Mouse (Mus musculus) forebrain, embryonic 16.5 days (tissue): ENCODE results near the gene Gm12184. TPM values are rescaled to one million over a fixed set of nuclear protein-coding genes. Genes with fewer than 3 reads are reported as not detected.

Source experiments
- ATAC-seq: fragments of 200-750 bp; cut with Nextera tagmentation; 2 replicates; pipeline ENCODE4 v1.8.0; 2017; ENCODE audit warnings: mild to moderate bottlenecking, moderate library complexity
- H3K27ac ChIP-seq: fragments of 300-500 bp; sonication (generic); 2 replicates; pipeline ENCODE4 v1.5.1; 2014; ENCODE audit warnings: low read length, control low read depth
- H3K27me3 ChIP-seq: fragments of 300-500 bp; sonication (generic); replicated peaks from 2 replicates; pipeline ENCODE4 v1.6.1; 2014; ENCODE audit warnings: low read length; ENCODE audit not compliant: control insufficient read depth, insufficient read depth
- H3K36me3 ChIP-seq: fragments of 300-500 bp; sonication (generic); 2 replicates; pipeline ENCODE4 v1.6.1; 2014; ENCODE audit not compliant: control insufficient read depth, insufficient read depth
- H3K4me1 ChIP-seq: fragments of 300-500 bp; sonication (generic); replicated peaks from 2 replicates; pipeline ENCODE4 v1.6.1; 2014; ENCODE audit warnings: low read length; ENCODE audit not compliant: control insufficient read depth, insufficient read depth
- H3K4me2 ChIP-seq: fragments of 300-500 bp; sonication (generic); 2 replicates; pipeline ENCODE4 v1.6.1; 2014; ENCODE audit warnings: mild to moderate bottlenecking, low read length, control low read depth
- H3K4me3 ChIP-seq: fragments of 300-500 bp; sonication (generic); replicated peaks from 2 replicates; pipeline ENCODE4 v1.5.1; 2014; ENCODE audit warnings: mild to moderate bottlenecking, low read length, control low read depth
- H3K9ac ChIP-seq: fragments of 300-500 bp; sonication (generic); replicated peaks from 2 replicates; pipeline ENCODE4 v1.6.1; 2014; ENCODE audit warnings: low read depth, low read length, control low read depth
- H3K9me3 ChIP-seq: fragments of 300-500 bp; sonication (generic); 2 replicates; pipeline ENCODE4 v1.6.1; 2016; ENCODE audit warnings: low read length; ENCODE audit not compliant: control insufficient read depth
- WGBS: fragments of 180-500 bp; shearing (Covaris S2); extraction: QIAGEN DNeasy Blood & Tissue Kit; methylation state at CpG from one replicate; pipeline ENCODE4 v1.1.7; 2014; 5-methylcytosine and 5-hydroxymethylcytosine counted together
- polyA plus RNA-seq: library from polyadenylated mRNA; unstranded; fragments of >200 nt; fragmentation: Nextera tagmentation; extraction: Ambion mirVana; gene quantifications from 2 replicates; pipeline ENCODE4 v1.2.1, GENCODE M21; 2015

Gm12184 gene
- polyA plus RNA-seq, 1 experiment from 2014 or later, result 3.9 TPM

DNA sequence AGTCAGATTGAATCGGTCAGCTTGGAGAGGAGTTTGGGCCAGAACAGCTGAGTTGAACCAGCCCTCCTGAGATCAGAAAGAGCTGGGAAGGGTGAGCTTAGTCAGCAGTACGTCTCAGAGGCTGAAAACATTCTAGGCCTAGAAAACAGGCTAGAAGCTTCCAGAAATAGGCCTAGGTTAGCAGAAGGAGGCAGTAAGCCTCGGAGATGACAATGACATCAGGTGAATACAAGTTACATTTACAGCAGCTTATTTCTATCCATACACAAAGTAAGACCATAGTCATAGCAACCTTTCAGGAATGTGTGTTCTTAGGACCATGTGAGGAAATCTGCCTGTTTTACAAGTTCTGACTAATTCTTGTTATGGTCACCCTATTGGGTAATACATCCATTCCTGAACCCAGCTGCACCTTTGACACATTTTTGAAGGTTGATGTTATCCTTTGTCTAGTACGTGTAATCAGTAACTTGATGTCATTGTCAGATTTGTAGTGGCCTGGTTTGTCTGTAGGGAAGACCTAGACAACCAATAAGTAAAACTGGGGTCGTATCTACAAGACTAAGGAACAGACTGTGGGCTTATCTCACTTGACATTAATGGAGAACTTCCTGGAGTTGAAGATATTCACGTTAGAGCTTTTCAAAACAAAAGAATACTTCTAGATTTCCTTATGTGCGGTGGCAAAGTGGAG, 6.7 kb downstream of the Gm12184 start:
- Histone ChIP-seq H3K27ac (no peak overlapping the region), H3K4me1 (peaks cover 28% of the 10 kb centered on the region), H3K4me2 (no peak overlapping the region), H3K9ac (no peak overlapping the region), H3K9me3 (no peaks in the 10 kb centered on the region), H3K36me3 (no peaks in the 10 kb centered on the region), H3K27me3 (peaks cover 9% of the 10 kb centered on the region; the same call in 1 of the 2 replicates), H3K4me3 (no peak overlapping the region)
- no peak for ATAC-seq
- WGBS, result 76% methylated on average over 7 of the region's 7 CpGs

DNA sequence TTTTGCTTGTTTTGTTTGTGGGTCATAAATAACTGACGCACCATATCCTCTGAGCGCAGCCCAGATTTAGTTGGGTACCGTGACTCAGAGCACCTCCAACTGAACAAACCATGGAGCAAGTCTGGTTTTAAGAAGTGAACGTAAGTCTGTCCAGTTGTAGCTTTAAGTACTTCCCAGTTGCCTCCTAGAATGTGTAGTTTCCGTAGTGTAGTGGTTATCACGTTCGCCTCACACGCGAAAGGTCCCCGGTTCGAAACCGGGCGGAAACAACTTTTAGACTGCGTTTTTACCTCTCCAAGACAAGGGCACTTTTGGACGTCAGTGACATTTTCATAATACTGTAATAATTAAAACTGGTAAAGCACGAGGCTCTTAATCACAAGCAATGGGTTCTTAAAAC, 8.1 kb downstream of the Gm12184 start:
- ATAC-seq, result no peak
- Histone ChIP-seq H3K9me3 (no peaks in the 10 kb centered on the region), H3K9ac (peak overlapping the region; percentile 85), H3K4me1 (peaks cover 25% of the 10 kb centered on the region), H3K27ac (no peak overlapping the region), H3K4me3 (peak overlapping the region; percentile 80), H3K27me3 (0 out of 2 replicates have a peak, but pooled peaks cover 3% of the 10 kb centered on the region), H3K36me3 (no peaks in the 10 kb centered on the region), H3K4me2 (peak overlapping the region; percentile 90)
- WGBS, result under 1% methylated on average over 16 of the region's 16 CpGs

- H3K4me2 ChIP-seq, result peak overlapping the region; percentile 90
- peaks cover 28% of the 10 kb centered on the region for H3K4me1 ChIP-seq
- 6% methylated on average over 9 of the region's 9 CpGs for WGBS
- H3K36me3 ChIP-seq, result no peaks in the 10 kb centered on the region
- H3K27me3 ChIP-seq, result 0 out of 2 replicates have a peak, but pooled peaks cover 3% of the 10 kb centered on the region
- no peaks in the 10 kb centered on the region for H3K9me3 ChIP-seq
- H3K4me3 ChIP-seq, result peak overlapping the region; percentile 80
- ATAC-seq, result no peak
- peak overlapping the region; percentile 96 for H3K27ac ChIP-seq
- H3K9ac ChIP-seq, result peak overlapping the region; percentile 85
Observed at GRCm38 (mm10) chr11:48817794-48818193, 8.7 kb downstream of the Gm12184 start.

GRCm38 (mm10) chr11:48816800-48817665, 9.4 kb downstream of the Gm12184 start, which contains the start of gene Trim41:
Gene Trim41 (minus strand): TSS chr11:48817353.
- H3K4me2 ChIP-seq, result peak within 1 kb of the TSS; percentile 90
- H3K9me3 ChIP-seq, result no peaks in the 10 kb centered on the region
- peaks cover 28% of the 10 kb centered on the region for H3K4me1 ChIP-seq
- peak within 1 kb of the TSS; percentile 80 for H3K4me3 ChIP-seq
- 0% methylated on average over 77 of the region's 77 CpGs for WGBS
- H3K36me3 ChIP-seq, result no peaks in the 10 kb centered on the region
- H3K27me3 ChIP-seq, result no peaks in the 10 kb centered on the region
- peak; percentile 97 for ATAC-seq
- H3K9ac ChIP-seq, result peak within 1 kb of the TSS; percentile 85
- H3K27ac ChIP-seq, result peak within 1 kb of the TSS; percentile 96

- H3K27ac ChIP-seq, result peak overlapping the region; percentile 96; the same call in 1 of the 2 replicates
- peak overlapping the region; percentile 79 for H3K4me2 ChIP-seq
- peaks cover 5% of the 10 kb centered on the region for H3K36me3 ChIP-seq
- peaks cover 28% of the 10 kb centered on the region for H3K4me1 ChIP-seq
- H3K9me3 ChIP-seq, result no peaks in the 10 kb centered on the region
- no peaks in the 10 kb centered on the region for H3K27me3 ChIP-seq
- peak; percentile 32 for ATAC-seq
- H3K4me3 ChIP-seq, result peak overlapping the region; percentile 80
- WGBS, result 2% methylated on average over 23 of the region's 23 CpGs
- H3K9ac ChIP-seq, result peak overlapping the region; percentile 80
Observed at GRCm38 (mm10) chr11:48816281-48816781, 10.1 kb downstream of the Gm12184 start.

DNA sequence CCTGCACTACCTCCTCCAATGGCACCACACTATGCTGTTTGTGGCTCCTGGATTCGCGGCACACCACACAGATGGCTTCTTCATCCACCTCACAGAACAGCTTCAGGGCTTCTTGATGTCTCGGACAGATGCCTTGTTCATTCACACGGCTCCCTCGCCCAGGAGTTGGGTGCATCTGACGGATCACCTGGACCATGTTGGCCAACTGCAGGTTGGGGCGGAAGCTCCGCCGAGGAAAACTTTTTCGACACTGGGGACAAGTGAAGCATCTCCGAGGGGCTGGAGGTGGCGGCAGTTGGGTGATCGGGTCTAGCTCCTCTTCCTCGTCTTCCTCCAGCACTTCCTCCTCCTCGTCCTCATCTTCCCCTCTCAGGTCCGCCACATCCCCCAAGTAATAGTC, 10.6 kb downstream of the Gm12184 start:
- ATAC-seq, result no peak
- Histone ChIP-seq H3K27ac (no peak overlapping the region), H3K27me3 (no peaks in the 10 kb centered on the region), H3K9ac (peak overlapping the region; percentile 20; the same call in 1 of the 2 replicates), H3K9me3 (no peaks in the 10 kb centered on the region), H3K4me2 (peak overlapping the region; percentile 79), H3K36me3 (peaks cover 5% of the 10 kb centered on the region), H3K4me1 (peaks cover 28% of the 10 kb centered on the region), H3K4me3 (peak overlapping the region; percentile 80)
- 76% methylated on average over 16 of the region's 16 CpGs for WGBS

- H3K36me3 ChIP-seq, result peaks cover 15% of the 10 kb centered on the region
Observed at GRCm38 (mm10) chr11:48813782-48814181, 12.7 kb downstream of the Gm12184 start.

GRCm38 (mm10) chr11:48810142-48810541, 16.3 kb downstream of the Gm12184 start:
- Histone ChIP-seq H3K4me1 (peaks cover 12% of the 10 kb centered on the region), H3K9me3 (no peaks in the 10 kb centered on the region), H3K27ac (no peak overlapping the region), H3K9ac (no peak overlapping the region), H3K27me3 (no peaks in the 10 kb centered on the region), H3K36me3 (peaks cover 41% of the 10 kb centered on the region), H3K4me3 (no peak overlapping the region), H3K4me2 (no peak overlapping the region)
- ATAC-seq, result no peak
- WGBS, result 87% methylated on average over 2 of the region's 2 CpGs

More at GRCm38 (mm10) chr11:48813782-48814181, 12.7 kb downstream of the Gm12184 start:
- H3K9ac ChIP-seq, result no peak overlapping the region
- no peaks in the 10 kb centered on the region for H3K27me3 ChIP-seq
- no peak for ATAC-seq
- no peak overlapping the region for H3K4me2 ChIP-seq
- no peak overlapping the region for H3K4me3 ChIP-seq
- no peaks in the 10 kb centered on the region for H3K9me3 ChIP-seq
- no peak overlapping the region for H3K27ac ChIP-seq
- H3K4me1 ChIP-seq, result peaks cover 28% of the 10 kb centered on the region

- peaks cover 6% of the 10 kb centered on the region for H3K4me1 ChIP-seq
- H3K9me3 ChIP-seq, result no peaks in the 10 kb centered on the region
- no peak for ATAC-seq
- no peak overlapping the region for H3K4me3 ChIP-seq
- H3K9ac ChIP-seq, result no peak overlapping the region
- WGBS, result 65% methylated on average over 4 of the region's 4 CpGs
- peaks cover 47% of the 10 kb centered on the region for H3K36me3 ChIP-seq
- H3K27me3 ChIP-seq, result no peaks in the 10 kb centered on the region
- no peak overlapping the region for H3K27ac ChIP-seq
- H3K4me2 ChIP-seq, result no peak overlapping the region
Observed at GRCm38 (mm10) chr11:48809434-48809830, 17.0 kb downstream of the Gm12184 start.
